Mouse (Mus musculus): ENCODE measurements around the gene Ubac2.

Ubac2 gene

GRCm38 (mm10) chr14:122012193-122012592 is 133.8 kb downstream of the Ubac2 start:
- DNase-seq, result no peak

GRCm38 (mm10) chr14:122012814-122013213 is 134.4 kb downstream of the Ubac2 start:
- DNase-seq, result no peak

- no peak for DNase-seq
Measured at GRCm38 (mm10) chr14:122013417-122013951, 135.1 kb downstream of the Ubac2 start.

- DNase-seq, result no peak
Measured at GRCm38 (mm10) chr14:122017958-122018357, 139.5 kb downstream of the Ubac2 start.

GRCm38 (mm10) chr14:122019389-122019788 is 141.0 kb downstream of the Ubac2 start:
- no peak for DNase-seq

- DNase-seq, result no peak
Measured at GRCm38 (mm10) chr14:122020567-122020966, 142.1 kb downstream of the Ubac2 start.

- no peak for DNase-seq
Measured at GRCm38 (mm10) chr14:122023054-122023453, 144.6 kb downstream of the Ubac2 start.

GRCm38 (mm10) chr14:122023928-122024327 is 145.5 kb downstream of the Ubac2 start:
- DNase-seq, result no peak

- DNase-seq, result no peak
Measured at GRCm38 (mm10) chr14:122028926-122029745, 150.7 kb downstream of the Ubac2 start.

- no peak for DNase-seq
Measured at GRCm38 (mm10) chr14:122029851-122030250, 151.4 kb downstream of the Ubac2 start.

GRCm38 (mm10) chr14:122032045-122032444 is 153.6 kb downstream of the Ubac2 start:
- no peak for DNase-seq

- no peak for DNase-seq
Measured at GRCm38 (mm10) chr14:122034451-122034850, 156.0 kb downstream of the Ubac2 start, which contains the start of gene Timm8a2. Timm8a2 (plus strand) TSS chr14:122034674.

- no peak for DNase-seq
Measured at GRCm38 (mm10) chr14:122035181-122035580, 156.8 kb downstream of the Ubac2 start.

- no peak for DNase-seq
Measured at GRCm38 (mm10) chr14:122035860-122036259, 157.4 kb downstream of the Ubac2 start.

GRCm38 (mm10) chr14:122038874-122039647 is 160.6 kb downstream of the Ubac2 start:
- DNase-seq, result no peak

- no peak for DNase-seq
Measured at GRCm38 (mm10) chr14:122041413-122041825, 163.0 kb downstream of the Ubac2 start.

- DNase-seq, result no peak
Measured at GRCm38 (mm10) chr14:122042142-122042694, 163.8 kb downstream of the Ubac2 start.

GRCm38 (mm10) chr14:122047784-122048183 is 169.4 kb downstream of the Ubac2 start:
- DNase-seq, result no peak

GRCm38 (mm10) chr14:122048816-122049215 is 170.4 kb downstream of the Ubac2 start:
- DNase-seq, result no peak

GRCm38 (mm10) chr14:122052896-122053635 is 174.6 kb downstream of the Ubac2 start:
- no peak for DNase-seq

- no peak for DNase-seq
Measured at GRCm38 (mm10) chr14:122056871-122057270, 178.5 kb downstream of the Ubac2 start.

- DNase-seq, result no peak
Measured at GRCm38 (mm10) chr14:122057941-122058346, 179.5 kb downstream of the Ubac2 start.

- DNase-seq, result peak; percentile 70
Measured at GRCm38 (mm10) chr14:122060642-122061041, 182.2 kb downstream of the Ubac2 start.
